21 mouse cellular contexts compared by ENCODE assay signal in genomic region chr3:61716785-61717184, GRCm38 (mm10).
DNase-seq lines count a peak whose midpoint lies in the region; ATAC-seq and TF ChIP-seq lines count a peak whose summit lies in the region.
"Had no signal": no experiment of that assay in that cellular context is flagged by ENCODE, and none has a peak within 500 bp of the region (broad histone marks: within the 10 kb centered on the region; RNA-seq: fewer than 3 reads in every experiment).

No protein-coding gene starts in this region.

- ATAC-seq in frontal cortex, adult (ENCODE audit: low TSS enrichment) = peak; percentile 93
- ATAC-seq: activated CD4-positive, CD25-positive, alpha-beta regulatory T cell, adult 4 months; CD4-positive, CD25-positive, alpha-beta regulatory T cell, adult 4 months; Patski had no signal

- no peak for TF ChIP-seq CTCF in layer of hippocampus, adult 2 months (conservative IDR thresholded peaks at IDR 0.05)

- no peak overlapping the region for H3K4me3 ChIP-seq in layer of hippocampus, adult 2 months

- H3K27ac ChIP-seq in layer of hippocampus, adult 2 months = no peak overlapping the region

- no peak for DNase-seq in frontal cortex, postnatal 25 days (ENCODE audit: low spot score in 2 of 2)
- DNase-seq in right cerebral cortex, adult 18-20 months = peak; percentile 26
- DNase-seq in right cerebral cortex, postnatal 10 days (ENCODE audit: low spot score in 2 of 2) = no peak
- DNase-seq in brain, adult 2 months (ENCODE audit: low read depth, low spot score) = peak; percentile 60
- DNase-seq in telencephalon, adult 2 months (ENCODE audit: low read depth, low spot score) = peak; percentile 46
- no peak for DNase-seq in lung, postnatal 10 days
- DNase-seq in layer of hippocampus, adult 2 months (ENCODE audit: low spot score in 2 of 2) = no peak
- DNase-seq: adrenal gland, adult 2 months; adrenal gland, adult 8-10 months; adrenal gland, postnatal 10 days; adrenal gland, postnatal 14 days; adrenal gland, postnatal 25 days; adrenal gland, postnatal 36 days; B cell, adult 2 months; cerebellum, adult 11 months; cerebellum, adult 11-12 months; cerebellum, adult 18-20 months had no signal

Comparison
In these comparisons a context has a peak if more than half of its experiments do, and no peak if none do; other contexts are left out.
1. DNase-seq: peak in right cerebral cortex, adult 18-20 months (single experiment), brain, adult 2 months (single experiment) and telencephalon, adult 2 months (single experiment); none in frontal cortex, postnatal 25 days (0 of 2), right cerebral cortex, postnatal 10 days (0 of 2), lung, postnatal 10 days (single experiment) and layer of hippocampus, adult 2 months (0 of 2).